Mouse (Mus musculus): ENCODE data around the gene Cldn19.

DNA sequence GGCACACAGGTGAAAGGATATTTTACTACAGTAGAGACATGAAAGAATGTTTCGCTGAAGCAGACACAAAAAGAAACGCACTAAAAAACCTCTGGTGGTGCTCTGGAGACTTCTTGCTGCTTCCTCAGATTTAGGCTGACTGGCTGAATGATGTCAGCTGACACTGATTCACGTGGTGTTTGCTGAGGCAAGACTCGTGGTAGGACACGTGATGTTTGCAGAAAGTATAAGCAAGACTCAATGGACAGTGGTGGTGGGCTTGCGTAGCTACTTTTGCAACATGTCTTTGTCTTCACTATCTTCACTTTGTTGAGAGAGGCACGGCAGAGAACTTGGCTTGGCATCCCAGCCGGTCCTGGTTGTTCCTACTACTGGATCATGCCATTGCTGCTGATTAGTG, 48.1 kb downstream of the Cldn19 start:
- TF ChIP-seq CTCF (IDR thresholded peaks at IDR 0.05; ENCODE audit: extremely low read depth, insufficient read length, insufficient replicate concordance, low read depth, low read length) (no peak), POLR2A (IDR thresholded peaks at IDR 0.05; ENCODE audit: low read depth, low read length) (no peak)
